Mouse (Mus musculus): ENCODE results near the gene Hba-a1. TPM values are rescaled to one million over a fixed set of nuclear protein-coding genes. Genes with fewer than 3 reads are reported as not detected.
"Not testable (repeated sequence)": the region's sequence is repeated elsewhere in the genome, so short reads cannot be mapped to it uniquely, and the experiment has no call there.

Gene Hba-a1
- total RNA-seq, 1 experiment from 2014 or later: 2,328 TPM

- ATAC-seq (replicated peaks; ENCODE audit: insufficient number of reproducible peaks, low FRiP score, low TSS enrichment, poor library complexity, severe bottlenecking): peak; percentile 74
Observed at GRCm38 (mm10) chr11:32286695-32287492, 3.6 kb downstream of the Hba-a1 start, which contains the start of gene Hbq1b. TSS of gene Hbq1b (plus strand) at chr11:32286965.

DNA sequence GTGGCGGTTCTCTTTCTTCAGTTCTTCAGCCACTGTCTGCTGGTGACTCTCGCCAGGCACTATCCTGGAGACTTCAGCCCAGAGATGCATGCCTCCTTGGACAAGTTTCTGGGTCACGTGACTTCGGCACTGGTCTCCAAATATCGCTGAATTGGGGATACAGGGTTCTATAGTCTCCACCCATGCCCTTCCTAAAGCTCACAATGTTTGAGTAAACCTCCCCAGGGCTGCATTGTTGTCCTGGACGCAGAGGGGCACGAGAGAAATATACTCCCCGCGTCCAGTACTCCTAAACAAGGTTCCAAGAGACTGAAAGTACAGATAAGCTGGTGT is 4.1 kb downstream of the Hba-a1 start:
- no peak for ATAC-seq (replicated peaks; ENCODE audit: insufficient number of reproducible peaks, low FRiP score, low TSS enrichment, poor library complexity, severe bottlenecking)

DNA sequence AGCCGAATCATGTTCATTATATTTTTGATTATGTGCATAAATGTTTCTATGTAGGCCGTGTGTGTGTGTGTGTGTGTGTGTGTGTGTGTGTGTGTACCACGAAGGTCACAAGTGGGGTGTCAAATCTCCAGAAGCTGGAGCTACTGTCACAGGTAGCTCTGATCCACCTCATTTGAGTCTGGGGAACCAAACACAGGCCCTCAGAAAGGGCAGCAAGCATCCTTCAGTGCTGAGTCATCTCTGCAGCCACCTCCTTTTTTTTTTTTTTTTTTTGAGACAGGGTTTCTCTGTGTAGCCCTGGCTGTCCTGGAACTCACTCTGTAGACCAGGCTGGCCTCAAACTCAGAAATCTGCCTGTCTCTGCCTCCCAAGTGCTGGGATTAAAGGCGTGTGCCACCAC is 9.5 kb downstream of the Hba-a1 start:
- not testable (repeated sequence) for ATAC-seq (replicated peaks; ENCODE audit: insufficient number of reproducible peaks, low FRiP score, low TSS enrichment, poor library complexity, severe bottlenecking)

DNA sequence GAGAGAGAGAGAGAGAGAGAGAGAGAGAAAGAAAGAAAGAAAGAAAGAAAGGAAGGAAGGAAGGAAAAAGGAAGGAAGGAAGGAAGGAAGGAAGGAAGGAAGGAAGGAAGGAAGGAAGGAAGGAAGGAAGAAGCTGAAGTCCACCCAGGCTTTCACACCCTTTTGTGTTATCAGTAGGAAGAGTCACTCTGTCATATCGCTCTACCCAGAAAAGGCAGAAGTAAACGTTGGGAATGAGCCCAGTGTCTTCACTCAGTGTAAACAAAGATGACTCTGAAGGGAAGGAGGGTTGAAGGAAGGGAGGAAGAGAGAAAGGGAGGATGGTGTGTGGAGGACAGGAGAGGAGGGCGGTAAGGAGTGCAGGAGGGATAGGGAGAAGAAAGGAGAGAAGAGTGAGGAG is 10.2 kb downstream of the Hba-a1 start:
- ATAC-seq (replicated peaks; ENCODE audit: insufficient number of reproducible peaks, low FRiP score, low TSS enrichment, poor library complexity, severe bottlenecking): not testable (repeated sequence)

DNA sequence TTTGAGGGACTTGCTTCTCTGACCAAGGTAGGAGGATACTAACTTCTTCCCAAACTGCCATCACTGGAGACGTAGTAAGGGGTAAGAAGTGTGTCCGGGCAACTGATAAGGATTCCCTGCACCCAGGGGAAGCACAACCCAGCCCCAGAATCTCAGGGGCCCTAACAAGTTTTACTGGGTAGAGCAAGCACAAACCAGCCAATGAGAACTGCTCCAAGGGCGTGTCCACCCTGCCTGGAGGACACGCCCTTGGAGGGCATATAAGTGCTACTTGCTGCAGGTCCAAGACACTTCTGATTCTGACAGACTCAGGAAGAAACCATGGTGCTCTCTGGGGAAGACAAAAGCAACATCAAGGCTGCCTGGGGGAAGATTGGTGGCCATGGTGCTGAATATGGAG is 12.9 kb downstream of the Hba-a1 start, which contains the start of gene Hba-a2:
Gene Hba-a2 (plus strand): TSS at position 287 of the 400 bp plus-strand sequence.
- not testable (repeated sequence) for ATAC-seq (replicated peaks; ENCODE audit: insufficient number of reproducible peaks, low FRiP score, low TSS enrichment, poor library complexity, severe bottlenecking)

- ATAC-seq (replicated peaks; ENCODE audit: insufficient number of reproducible peaks, low FRiP score, low TSS enrichment, poor library complexity, severe bottlenecking): not testable (repeated sequence)
Observed at GRCm38 (mm10) chr11:32297417-32297816, 14.1 kb downstream of the Hba-a1 start.

DNA sequence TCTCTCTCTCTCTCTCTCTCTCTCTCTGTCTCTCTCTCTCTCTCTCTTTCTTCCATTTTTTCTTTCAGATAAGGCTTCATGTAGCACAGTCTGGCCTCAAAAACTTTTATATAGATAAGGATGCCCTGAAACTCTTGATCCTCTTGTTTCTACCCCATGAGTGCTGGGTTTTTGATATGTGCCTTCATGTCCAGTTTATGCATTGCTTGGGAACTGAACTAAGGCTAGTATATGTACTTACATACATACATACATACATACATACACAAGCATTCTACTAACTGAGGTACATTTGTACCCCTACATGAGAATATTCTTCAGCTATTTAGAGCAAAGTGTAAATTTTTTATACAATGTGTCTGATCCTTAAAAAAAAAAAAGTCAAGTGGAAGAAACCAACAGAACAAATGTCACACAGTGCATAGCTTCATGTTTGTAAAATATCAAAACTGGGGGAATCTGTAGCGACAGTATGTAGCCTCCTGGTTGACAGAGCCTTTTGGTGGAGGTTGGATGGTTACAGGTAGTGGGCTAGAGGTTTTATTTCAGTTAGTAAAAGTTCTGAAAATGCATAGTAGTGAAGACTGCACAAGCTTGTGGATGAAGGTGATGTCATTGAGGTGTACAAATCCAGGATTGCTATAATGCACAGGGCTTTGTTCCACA is 14.7 kb downstream of the Hba-a1 start:
- no peak for ATAC-seq (replicated peaks; ENCODE audit: insufficient number of reproducible peaks, low FRiP score, low TSS enrichment, poor library complexity, severe bottlenecking)

GRCm38 (mm10) chr11:32298532-32298918 is 15.2 kb downstream of the Hba-a1 start:
- no peak for ATAC-seq (replicated peaks; ENCODE audit: insufficient number of reproducible peaks, low FRiP score, low TSS enrichment, poor library complexity, severe bottlenecking)

DNA sequence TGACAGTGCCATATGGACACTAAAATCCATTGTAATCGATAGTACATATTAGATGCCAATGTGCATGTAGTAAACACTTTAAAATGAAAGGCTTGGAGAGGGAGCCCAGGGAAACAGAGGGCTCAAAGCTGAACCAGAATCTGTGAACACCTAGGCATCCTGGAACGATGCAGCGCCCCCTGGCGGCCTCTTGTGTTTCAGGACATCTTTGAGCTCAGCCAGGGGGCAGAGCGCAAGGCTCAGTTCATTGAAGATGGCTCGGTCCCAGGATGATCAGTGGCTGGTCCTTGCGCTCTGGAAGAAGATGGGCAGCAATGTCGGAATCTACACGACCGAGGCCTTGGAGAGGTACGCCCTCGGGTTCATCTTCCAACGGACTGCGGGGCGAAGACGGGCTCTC is 16.6 kb downstream of the Hba-a1 start, which contains the start of gene Hbq1a:
Gene Hbq1a (plus strand): TSS at position 205 of the 400 bp plus-strand sequence.
- peak; percentile 59; the same call in 1 of the 2 replicates for ATAC-seq (replicated peaks; ENCODE audit: insufficient number of reproducible peaks, low FRiP score, low TSS enrichment, poor library complexity, severe bottlenecking)

GRCm38 (mm10) chr11:32300279-32301267 is 17.3 kb downstream of the Hba-a1 start:
- ATAC-seq (replicated peaks; ENCODE audit: insufficient number of reproducible peaks, low FRiP score, low TSS enrichment, poor library complexity, severe bottlenecking): peak; percentile 25; the same call in 1 of the 2 replicates

DNA sequence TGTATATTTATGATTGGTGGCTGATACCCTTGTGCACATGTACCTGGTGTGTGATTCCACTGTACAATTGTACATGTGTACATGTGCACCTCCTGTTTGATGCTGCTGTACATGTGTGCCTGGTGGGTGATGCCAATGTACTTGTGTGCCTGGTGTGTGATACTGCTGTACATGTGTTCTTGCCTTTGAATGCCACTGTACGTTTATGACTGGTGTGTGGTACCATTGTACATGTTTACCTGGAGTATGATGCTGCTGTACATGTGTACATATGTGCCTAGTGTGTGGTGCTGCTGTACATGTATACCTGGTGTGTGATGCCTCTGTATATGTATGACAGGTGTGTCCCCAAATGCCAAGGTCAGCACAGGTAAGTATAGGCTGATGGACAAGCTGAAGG is 18.2 kb downstream of the Hba-a1 start:
- no peak for ATAC-seq (replicated peaks; ENCODE audit: insufficient number of reproducible peaks, low FRiP score, low TSS enrichment, poor library complexity, severe bottlenecking)

DNA sequence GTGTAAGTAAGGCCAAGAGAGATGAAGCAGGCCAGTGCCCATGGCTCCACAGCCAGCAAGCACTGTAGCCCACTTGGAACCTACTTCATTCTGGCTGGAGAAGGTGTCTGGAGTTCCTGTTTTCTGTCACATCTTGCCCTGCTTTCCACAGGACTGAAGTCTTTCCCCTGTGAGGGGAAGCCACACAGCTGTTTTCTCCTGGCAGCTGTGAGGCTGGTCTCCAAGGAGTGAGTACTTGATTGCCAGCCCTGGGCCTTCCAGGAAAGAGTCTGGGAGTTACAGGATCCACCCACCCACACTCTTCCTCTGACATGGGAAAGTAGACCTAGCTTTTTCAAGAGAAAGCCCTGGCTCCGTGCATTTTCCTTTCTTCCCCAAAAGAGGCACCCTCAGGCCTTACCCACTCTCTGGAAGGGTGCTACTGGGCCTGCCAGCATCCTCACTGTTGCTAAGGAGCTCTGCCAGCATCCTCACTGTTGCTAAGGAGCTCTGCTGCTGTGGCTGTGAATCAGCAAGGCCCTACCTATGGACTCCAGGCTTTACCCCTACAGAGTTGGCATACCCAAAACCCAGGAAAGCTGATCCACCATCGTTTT is 19.6 kb downstream of the Hba-a1 start:
- ATAC-seq (replicated peaks; ENCODE audit: insufficient number of reproducible peaks, low FRiP score, low TSS enrichment, poor library complexity, severe bottlenecking): no peak

GRCm38 (mm10) chr11:32303455-32303854 is 20.1 kb downstream of the Hba-a1 start:
- no peak for ATAC-seq (replicated peaks; ENCODE audit: insufficient number of reproducible peaks, low FRiP score, low TSS enrichment, poor library complexity, severe bottlenecking)

- no peak for ATAC-seq (replicated peaks; ENCODE audit: insufficient number of reproducible peaks, low FRiP score, low TSS enrichment, poor library complexity, severe bottlenecking)
Observed at GRCm38 (mm10) chr11:32307006-32307405, 23.7 kb downstream of the Hba-a1 start.

GRCm38 (mm10) chr11:32309446-32309845 is 26.1 kb downstream of the Hba-a1 start:
- no peak for ATAC-seq (replicated peaks; ENCODE audit: insufficient number of reproducible peaks, low FRiP score, low TSS enrichment, poor library complexity, severe bottlenecking)

DNA sequence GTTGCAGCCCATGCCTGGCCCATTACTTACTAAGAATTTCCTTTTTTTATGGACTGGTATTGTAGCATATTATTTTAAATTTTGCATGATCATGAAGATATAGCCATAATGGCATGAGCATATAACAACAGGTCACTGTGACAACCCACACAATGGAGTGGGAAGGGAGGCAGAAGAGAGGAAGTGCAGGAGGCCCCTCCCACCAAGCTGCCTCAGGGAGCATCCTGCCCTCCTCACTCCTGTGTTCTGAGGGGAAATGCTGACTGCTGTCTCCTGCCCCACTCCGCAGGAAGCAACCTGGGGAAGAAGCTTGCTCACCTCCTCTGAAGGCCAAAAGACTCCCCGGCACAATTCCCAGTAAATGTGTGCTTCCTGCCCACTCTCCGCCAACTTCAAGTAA is 26.6 kb downstream of the Hba-a1 start:
- ATAC-seq (replicated peaks; ENCODE audit: insufficient number of reproducible peaks, low FRiP score, low TSS enrichment, poor library complexity, severe bottlenecking): no peak

- ATAC-seq (replicated peaks; ENCODE audit: insufficient number of reproducible peaks, low FRiP score, low TSS enrichment, poor library complexity, severe bottlenecking): no peak
Observed at GRCm38 (mm10) chr11:32316009-32316408, 32.7 kb downstream of the Hba-a1 start.

- no peak for ATAC-seq (replicated peaks; ENCODE audit: insufficient number of reproducible peaks, low FRiP score, low TSS enrichment, poor library complexity, severe bottlenecking)
Observed at GRCm38 (mm10) chr11:32320507-32321195, 37.3 kb downstream of the Hba-a1 start.

Measured in monocyte, adult 5-6 weeks (primary cell).